ENCODE assay signal across 8 mouse cellular contexts in genomic region chr9:44499356-44500162, GRCm38 (mm10). TPM values are rescaled to one million over a fixed set of nuclear protein-coding genes. Genes with fewer than 3 reads are reported as not detected.
DNase-seq lines count a peak whose midpoint lies in the region; ATAC-seq and TF ChIP-seq lines count a peak whose summit lies in the region.

No protein-coding gene starts in this region.

- WGBS in intestine, embryonic 15.5 days = 23% methylated on average over 19 of the region's 20 CpGs

- peaks cover 72% of the 10 kb centered on the region for H3K4me1 ChIP-seq in intestine, embryonic 15.5 days (replicated peaks)

- no peaks in the 10 kb centered on the region for H3K9me3 ChIP-seq in intestine, embryonic 15.5 days

- peak overlapping the region; percentile 97 for H3K27ac ChIP-seq in gastrocnemius, adult 2 months
- peak overlapping the region; percentile 95 for H3K27ac ChIP-seq in intestine, embryonic 15.5 days

- no peaks in the 10 kb centered on the region; the same call in 1 of the 2 replicates for H3K36me3 ChIP-seq in intestine, embryonic 15.5 days

- intact Hi-C loops in left cerebral cortex, postnatal 4 days (cut with DNase I) = no loop called here
- intact Hi-C loops in gastrocnemius, adult 2 months (cut with DNase I) = loop anchor here (1.0 kb wide), 1 partner anchor 16 kb away; no protein-coding TSS in a partner anchor

- ATAC-seq in intestine, embryonic 15.5 days = peak; percentile 20; the same call in 1 of the 2 replicates

- H3K27me3 ChIP-seq in intestine, embryonic 15.5 days (replicated peaks) = no peaks in the 10 kb centered on the region

- H3K9ac ChIP-seq in intestine, embryonic 15.5 days = peak overlapping the region; percentile 46

- DNase-seq in left cerebral cortex, postnatal 4 days = peak; percentile 68
- no peak for DNase-seq in left cerebral cortex, adult 8-10 months (ENCODE audit: low spot score in 2 of 2)
- DNase-seq in cerebellum, adult 11-12 months = peak; percentile 80
- DNase-seq in gastrocnemius, adult 2 months = peak; percentile 88
- peak; percentile 77 for DNase-seq in lung, postnatal 10 days
- DNase-seq in spleen, postnatal 36 days (ENCODE audit: low spot score in 2 of 2) = no peak
- no peak for DNase-seq in left cerebral cortex, adult 11 months (ENCODE audit: low spot score)

- peak overlapping the region; percentile 67 for H3K4me3 ChIP-seq in gastrocnemius, adult 2 months
- peak overlapping the region; percentile 38 for H3K4me3 ChIP-seq in intestine, embryonic 15.5 days (replicated peaks)

- peak overlapping the region; percentile 85 for H3K4me2 ChIP-seq in intestine, embryonic 15.5 days (replicated peaks)

- no peak for TF ChIP-seq CTCF in gastrocnemius, adult 2 months (IDR thresholded peaks at IDR 0.05)

RNA-seq across cellular contexts. Expression of gene Bcl9l, which starts 16.9 kb away (rescaled TPM):
- total RNA-seq in left cerebral cortex, postnatal 4 days (2021) = 100 to 1,000 TPM; 109 to 113 TPM
- 10 to 100 TPM; 60.4 to 67.8 (median 61.9) TPM for total RNA-seq in left cerebral cortex, adult 8-10 months (2022)
- total RNA-seq in gastrocnemius, adult 2 months (2021) = 10 to 100 TPM; 38.3 to 43.6 TPM
- polyA plus RNA-seq in intestine, embryonic 15.5 days (2015; fragmentation: Nextera tagmentation; extraction: Ambion mirVana) = 7.5 and 7.8 TPM in 2 replicates

RNA-seq across cellular contexts. Expression of gene Upk2, which starts 44.8 kb away (rescaled TPM):
- total RNA-seq in left cerebral cortex, postnatal 4 days (2021) = not detected
- not detected for total RNA-seq in left cerebral cortex, adult 8-10 months (2022)
- under 1 TPM; 0.22 to 0.23 TPM for total RNA-seq in gastrocnemius, adult 2 months (2021)
- polyA plus RNA-seq in intestine, embryonic 15.5 days (2015; fragmentation: Nextera tagmentation; extraction: Ambion mirVana) = 1.2 TPM in 2 replicates

RNA-seq across cellular contexts. Expression of gene Foxr1, which starts 58.6 kb away (rescaled TPM):
- total RNA-seq in left cerebral cortex, postnatal 4 days (2021) = not detected
- not detected for total RNA-seq in left cerebral cortex, adult 8-10 months (2022)
- not detected for total RNA-seq in gastrocnemius, adult 2 months (2021)
- not detected in 2 replicates for polyA plus RNA-seq in intestine, embryonic 15.5 days (2015; fragmentation: Nextera tagmentation; extraction: Ambion mirVana)

Comparison
In these comparisons a context has a peak if more than half of its experiments do, and no peak if none do; other contexts are left out.
1. DNase-seq: peak in left cerebral cortex, postnatal 4 days (single experiment), cerebellum, adult 11-12 months (single experiment), gastrocnemius, adult 2 months (single experiment) and lung, postnatal 10 days (single experiment); none in left cerebral cortex, adult 8-10 months (0 of 2), spleen, postnatal 36 days (0 of 2) and left cerebral cortex, adult 11 months (single experiment).